Mouse (Mus musculus) megakaryocyte, embryonic 14.5 days (primary cell): ENCODE data around the gene Cryl1. TPM values are rescaled to one million over a fixed set of nuclear protein-coding genes. Genes with fewer than 3 reads are reported as not detected.

Source experiments
- H3K27me3 ChIP-seq: replicated peaks from 2 replicates; pipeline ENCODE3; 2012; ENCODE audit warnings: inconsistent platforms
- H3K36me3 ChIP-seq: replicated peaks from 2 replicates; pipeline ENCODE3; 2012; ENCODE audit warnings: low read length, inconsistent platforms, mixed read lengths
- H3K4me1 ChIP-seq: 2 replicates; pipeline ENCODE4 v1.6.1; 2012; ENCODE audit warnings: inconsistent platforms
- H3K4me3 ChIP-seq: replicated peaks from 2 replicates; pipeline ENCODE3; 2012; ENCODE audit warnings: moderate library complexity, mild to moderate bottlenecking, inconsistent platforms
- H3K9me3 ChIP-seq: 2 replicates; pipeline ENCODE4 v1.6.1; 2012; ENCODE audit warnings: inconsistent platforms
- FLI1 ChIP-seq: IDR thresholded peaks from 2 replicates; pipeline ENCODE4 v1.6.1; 2012; ENCODE audit warnings: low read length, inconsistent platforms, mixed read lengths
- GATA1 ChIP-seq: IDR thresholded peaks from 3 replicates; pipeline ENCODE4 v1.6.1; 2012; ENCODE audit warnings: mixed read lengths, low read length, inconsistent platforms, borderline replicate concordance
- polyA plus RNA-seq: library from polyadenylated mRNA; stranded (reverse); fragments of >175 nt; gene quantifications from 2 replicates; pipeline ENCODE4 v1.2.3, GENCODE M21; 2012; ENCODE audit warnings: low replicate concordance; ENCODE audit not compliant: insufficient read depth

Gene Cryl1
- 3.3 TPM in 1 of 2 replicates, not detected in the other for polyA plus RNA-seq

GRCm38 (mm10) chr14:57398065-57398757 is at the start of gene Cryl1:
Gene Cryl1, minus strand, starts transcription at chr14:57398529.
- H3K4me3 ChIP-seq, result peak within 1 kb of the TSS; percentile 95
- TF ChIP-seq GATA1 (no peak), FLI1 (no peak)
- peaks cover 25% of the 10 kb centered on the region for H3K4me1 ChIP-seq
- H3K36me3 ChIP-seq, result no peaks in the 10 kb centered on the region
- peaks cover 10% of the 10 kb centered on the region for H3K9me3 ChIP-seq
- peaks cover 28% of the 10 kb centered on the region for H3K27me3 ChIP-seq

- H3K9me3 ChIP-seq, result no peaks in the 10 kb centered on the region
- peaks cover 2% of the 10 kb centered on the region for H3K27me3 ChIP-seq
- no peak overlapping the region for H3K4me3 ChIP-seq
- peaks cover 5% of the 10 kb centered on the region for H3K4me1 ChIP-seq
- H3K36me3 ChIP-seq, result no peaks in the 10 kb centered on the region
- TF ChIP-seq GATA1 (no peak), FLI1 (no peak)
Observed at GRCm38 (mm10) chr14:57430451-57430850, 32.1 kb upstream of the Cryl1 start.

DNA sequence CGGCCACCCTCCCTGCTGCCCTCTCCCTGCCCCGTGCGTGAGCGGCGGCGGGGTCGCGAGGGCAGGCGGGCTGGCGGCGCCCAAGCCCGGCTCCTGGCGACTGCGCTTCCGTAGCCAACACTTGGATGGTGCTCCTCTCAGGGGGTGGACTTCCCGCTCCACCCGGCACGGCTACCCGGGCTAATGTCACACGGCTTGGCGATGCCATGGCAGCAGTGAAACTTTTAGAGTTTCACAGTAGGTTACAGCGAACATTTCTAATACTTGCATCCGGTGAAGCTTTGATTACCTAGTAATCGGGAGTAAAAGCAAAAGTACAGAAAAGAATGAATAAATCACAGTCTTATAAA is 25.9 kb upstream of the Cryl1 start:
- H3K4me1 ChIP-seq, result peaks cover 10% of the 10 kb centered on the region
- no peaks in the 10 kb centered on the region for H3K36me3 ChIP-seq
- TF ChIP-seq GATA1 (no peak), FLI1 (no peak)
- H3K27me3 ChIP-seq, result peaks cover 2% of the 10 kb centered on the region
- H3K9me3 ChIP-seq, result no peaks in the 10 kb centered on the region
- peak overlapping the region; percentile 98 for H3K4me3 ChIP-seq

DNA sequence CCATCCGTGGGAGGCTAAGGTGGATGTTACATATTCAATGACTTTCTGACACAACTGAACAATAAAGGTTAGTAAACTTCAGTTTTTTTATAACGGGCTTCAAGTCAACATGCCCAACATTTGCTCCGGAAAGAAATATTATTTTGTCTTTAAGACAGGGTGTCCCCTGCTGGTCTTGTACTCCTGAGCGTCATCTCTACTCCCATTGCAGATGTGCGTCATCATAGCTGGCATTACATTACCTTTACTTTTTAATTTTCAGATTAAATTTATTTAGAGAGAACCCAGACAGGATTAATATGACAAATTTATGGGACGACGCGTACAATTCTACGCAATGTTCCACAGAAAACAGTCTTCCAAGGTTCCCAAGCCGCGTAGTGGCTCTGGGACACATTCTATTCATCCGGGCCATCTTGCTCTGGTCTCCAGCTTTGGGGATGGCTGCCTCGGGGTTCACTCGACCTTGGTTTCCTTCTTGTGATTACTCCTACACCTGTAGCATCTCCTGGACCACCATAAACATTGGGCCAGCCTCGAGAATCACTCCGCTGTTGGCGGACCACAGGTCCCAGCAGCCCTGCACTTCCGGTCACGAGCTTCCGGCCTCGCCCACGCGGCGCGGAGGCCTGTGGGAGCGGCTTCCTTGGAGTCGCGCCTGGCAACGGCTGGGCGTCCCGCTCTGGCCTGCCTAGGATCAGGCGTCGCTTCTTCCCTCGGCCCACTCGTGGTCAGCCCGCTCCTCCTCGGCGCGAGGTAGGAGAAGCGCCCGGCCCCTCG is 25.3 kb upstream of the Cryl1 start, which contains the start of gene Ift88:
Gene Ift88, plus strand, starts transcription at position 631 of the 780 bp plus-strand sequence.
- H3K4me1 ChIP-seq, result peaks cover 10% of the 10 kb centered on the region
- H3K9me3 ChIP-seq, result no peaks in the 10 kb centered on the region
- TF ChIP-seq FLI1 (peak; percentile 98), GATA1 (no peak)
- no peaks in the 10 kb centered on the region for H3K36me3 ChIP-seq
- peaks cover 2% of the 10 kb centered on the region for H3K27me3 ChIP-seq
- H3K4me3 ChIP-seq, result peak within 1 kb of the TSS; percentile 98

GRCm38 (mm10) chr14:57417187-57417586 is 18.9 kb upstream of the Cryl1 start:
- no peaks in the 10 kb centered on the region for H3K4me1 ChIP-seq
- H3K36me3 ChIP-seq, result no peaks in the 10 kb centered on the region
- TF ChIP-seq FLI1 (no peak), GATA1 (no peak)
- no peaks in the 10 kb centered on the region for H3K9me3 ChIP-seq
- peaks cover 9% of the 10 kb centered on the region for H3K27me3 ChIP-seq
- no peak overlapping the region for H3K4me3 ChIP-seq

DNA sequence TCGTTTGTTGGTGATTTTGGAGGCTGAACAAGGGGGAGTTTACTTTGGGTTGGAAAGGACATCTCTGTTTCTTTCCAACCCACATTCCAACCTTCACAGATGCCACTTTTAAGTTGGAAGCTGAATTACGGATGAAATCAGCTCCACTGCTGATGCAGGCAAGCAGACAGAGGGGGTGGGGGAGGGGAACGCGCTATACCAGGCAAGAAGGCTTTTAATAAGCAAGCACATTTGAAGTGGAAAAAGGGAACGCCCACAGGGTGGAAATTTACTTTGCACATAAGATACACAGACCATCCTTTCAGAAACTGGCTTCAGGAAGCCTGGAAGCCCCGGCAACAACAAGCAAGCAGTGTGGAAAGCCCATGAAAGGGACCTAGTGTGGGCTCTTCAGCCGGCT is 13.8 kb upstream of the Cryl1 start:
- Histone ChIP-seq H3K4me3 (no peak overlapping the region), H3K9me3 (no peaks in the 10 kb centered on the region), H3K4me1 (peaks cover 6% of the 10 kb centered on the region; the same call in 1 of the 2 replicates), H3K36me3 (no peaks in the 10 kb centered on the region), H3K27me3 (peaks cover 5% of the 10 kb centered on the region)
- TF ChIP-seq FLI1 (no peak), GATA1 (no peak)

DNA sequence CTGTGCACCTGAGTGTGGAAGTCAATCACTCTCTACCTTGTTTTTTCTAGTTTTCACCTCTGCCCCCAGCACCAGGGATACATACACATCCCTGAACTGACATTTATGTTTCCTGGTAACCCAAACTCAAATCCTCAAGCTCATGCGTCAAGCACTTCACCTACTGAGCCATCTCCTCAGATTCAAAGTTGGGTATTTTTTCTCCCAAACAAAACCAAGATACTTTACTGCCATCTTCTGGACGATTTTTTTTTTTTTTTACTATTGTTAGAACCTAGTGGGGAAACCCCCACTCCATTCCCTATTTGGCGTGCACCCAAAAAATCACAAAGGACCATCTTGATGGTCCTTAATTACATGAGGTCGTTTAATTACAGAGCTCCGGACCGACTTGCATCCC is 10.8 kb upstream of the Cryl1 start:
- Histone ChIP-seq H3K9me3 (no peaks in the 10 kb centered on the region), H3K4me3 (no peak overlapping the region), H3K4me1 (peaks cover 6% of the 10 kb centered on the region; the same call in 1 of the 2 replicates), H3K36me3 (no peaks in the 10 kb centered on the region), H3K27me3 (peaks cover 4% of the 10 kb centered on the region)
- no peak for TF ChIP-seq GATA1
- no peak for TF ChIP-seq FLI1

DNA sequence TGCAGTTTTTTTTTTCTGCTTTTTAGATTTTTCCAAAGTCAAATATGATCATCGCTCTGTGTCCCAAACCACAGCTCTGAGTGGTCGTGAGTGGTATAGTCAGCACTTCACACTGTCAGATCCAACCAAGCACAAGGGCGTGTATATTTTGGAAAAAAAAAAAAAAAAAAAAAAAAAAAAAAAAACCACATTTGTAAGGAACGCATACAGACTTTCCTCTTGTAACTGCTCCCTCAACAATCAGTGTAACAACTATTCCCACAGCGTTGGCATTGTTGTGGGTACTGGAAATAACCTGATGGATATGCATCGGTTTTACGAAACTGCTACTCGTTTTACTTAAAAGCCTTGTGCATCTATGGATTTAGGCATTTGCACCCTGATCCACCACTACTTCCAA is 9.8 kb upstream of the Cryl1 start:
- no peaks in the 10 kb centered on the region for H3K9me3 ChIP-seq
- peaks cover 6% of the 10 kb centered on the region; the same call in 1 of the 2 replicates for H3K4me1 ChIP-seq
- H3K36me3 ChIP-seq, result no peaks in the 10 kb centered on the region
- TF ChIP-seq GATA1 (no peak), FLI1 (no peak)
- H3K4me3 ChIP-seq, result no peak overlapping the region
- peaks cover 6% of the 10 kb centered on the region for H3K27me3 ChIP-seq

- Histone ChIP-seq H3K4me3 (no peak overlapping the region), H3K9me3 (peaks cover 2% of the 10 kb centered on the region), H3K36me3 (no peaks in the 10 kb centered on the region), H3K27me3 (peaks cover 9% of the 10 kb centered on the region), H3K4me1 (peaks cover 6% of the 10 kb centered on the region; the same call in 1 of the 2 replicates)
- TF ChIP-seq FLI1, result no peak
- TF ChIP-seq GATA1, result no peak
Observed at GRCm38 (mm10) chr14:57407039-57407987, 9.0 kb upstream of the Cryl1 start.

GRCm38 (mm10) chr14:57402815-57403214 is 4.5 kb upstream of the Cryl1 start:
- no peak for TF ChIP-seq GATA1
- TF ChIP-seq FLI1, result no peak
- H3K36me3 ChIP-seq, result no peaks in the 10 kb centered on the region
- peaks cover 24% of the 10 kb centered on the region for H3K4me1 ChIP-seq
- peaks cover 10% of the 10 kb centered on the region for H3K9me3 ChIP-seq
- peaks cover 26% of the 10 kb centered on the region for H3K27me3 ChIP-seq
- no peak overlapping the region for H3K4me3 ChIP-seq
